Mouse (Mus musculus) megakaryocyte, embryonic 14.5 days (primary cell): ENCODE measurements around the gene Kcnab3. TPM values are rescaled to one million over a fixed set of nuclear protein-coding genes. Genes with fewer than 3 reads are reported as not detected.

Source experiments
- H3K27me3 ChIP-seq: replicated peaks from 2 replicates; pipeline ENCODE3; 2012; ENCODE audit warnings: inconsistent platforms
- H3K36me3 ChIP-seq: replicated peaks from 2 replicates; pipeline ENCODE3; 2012; ENCODE audit warnings: low read length, inconsistent platforms, mixed read lengths
- H3K4me1 ChIP-seq: 2 replicates; pipeline ENCODE4 v1.6.1; 2012; ENCODE audit warnings: inconsistent platforms
- H3K4me3 ChIP-seq: replicated peaks from 2 replicates; pipeline ENCODE3; 2012; ENCODE audit warnings: moderate library complexity, mild to moderate bottlenecking, inconsistent platforms
- H3K9me3 ChIP-seq: 2 replicates; pipeline ENCODE4 v1.6.1; 2012; ENCODE audit warnings: inconsistent platforms
- FLI1 ChIP-seq: IDR thresholded peaks from 2 replicates; pipeline ENCODE4 v1.6.1; 2012; ENCODE audit warnings: low read length, inconsistent platforms, mixed read lengths
- GATA1 ChIP-seq: IDR thresholded peaks from 3 replicates; pipeline ENCODE4 v1.6.1; 2012; ENCODE audit warnings: mixed read lengths, low read length, inconsistent platforms, borderline replicate concordance
- polyA plus RNA-seq: library from polyadenylated mRNA; stranded (reverse); fragments of >175 nt; gene quantifications from 2 replicates; pipeline ENCODE4 v1.2.3, GENCODE M21; 2012; ENCODE audit warnings: low replicate concordance; ENCODE audit not compliant: insufficient read depth

The Kcnab3 gene
- polyA plus RNA-seq, 1 experiment, result not detected

GRCm38 (mm10) chr11:69375646-69376045 lies 49.6 kb downstream of the Kcnab3 start:
- Histone ChIP-seq H3K4me1 (peaks cover 56% of the 10 kb centered on the region), H3K9me3 (no peaks in the 10 kb centered on the region), H3K4me3 (no peak overlapping the region), H3K27me3 (peaks cover 40% of the 10 kb centered on the region), H3K36me3 (no peaks in the 10 kb centered on the region)
- no peak for TF ChIP-seq FLI1
- no peak for TF ChIP-seq GATA1

GRCm38 (mm10) chr11:69377766-69378165 lies 51.7 kb downstream of the Kcnab3 start:
- Histone ChIP-seq H3K9me3 (no peaks in the 10 kb centered on the region), H3K4me1 (peaks cover 48% of the 10 kb centered on the region), H3K4me3 (no peak overlapping the region), H3K27me3 (peaks cover 31% of the 10 kb centered on the region), H3K36me3 (no peaks in the 10 kb centered on the region)
- TF ChIP-seq GATA1 (no peak), FLI1 (no peak)

- Histone ChIP-seq H3K9me3 (no peaks in the 10 kb centered on the region), H3K36me3 (no peaks in the 10 kb centered on the region), H3K27me3 (peaks cover 26% of the 10 kb centered on the region), H3K4me1 (peaks cover 41% of the 10 kb centered on the region), H3K4me3 (peak overlapping the region; percentile 44)
- TF ChIP-seq GATA1, result no peak
- no peak for TF ChIP-seq FLI1
Observed at GRCm38 (mm10) chr11:69379600-69379999, 53.5 kb downstream of the Kcnab3 start.

GRCm38 (mm10) chr11:69381356-69381755 lies 55.3 kb downstream of the Kcnab3 start:
- H3K36me3 ChIP-seq, result no peaks in the 10 kb centered on the region
- peaks cover 33% of the 10 kb centered on the region for H3K4me1 ChIP-seq
- no peak for TF ChIP-seq FLI1
- no peak for TF ChIP-seq GATA1
- H3K9me3 ChIP-seq, result no peaks in the 10 kb centered on the region
- H3K27me3 ChIP-seq, result peaks cover 39% of the 10 kb centered on the region
- H3K4me3 ChIP-seq, result no peak overlapping the region

Other genes with a start within 250 kb of the Kcnab3 start
- 61.5 and 159 TPM in 2 replicates for gene Vamp2, start 237.8 kb upstream of the Kcnab3 start, polyA plus RNA-seq
- 42.3 and 83.5 TPM in 2 replicates for gene Per1, start 231.0 kb upstream of the Kcnab3 start, polyA plus RNA-seq
- 7.5 and 44.1 TPM in 2 replicates for gene Hes7, start 205.9 kb upstream of the Kcnab3 start, polyA plus RNA-seq
- gene 9130213A22Rik, start 203.7 kb upstream of the Kcnab3 start, polyA plus RNA-seq, result 1.3 and 13.9 TPM in 2 replicates
- gene Aloxe3, start 200.4 kb upstream of the Kcnab3 start, polyA plus RNA-seq, result not detected in 2 replicates
- not detected in 2 replicates for gene Alox12b, start 169.3 kb upstream of the Kcnab3 start, polyA plus RNA-seq
- gene Alox8, start 128.4 kb upstream of the Kcnab3 start, polyA plus RNA-seq, result not detected in 2 replicates
- gene Gucy2e, start 89.2 kb upstream of the Kcnab3 start, polyA plus RNA-seq, result 0.07 and 0.38 TPM in 2 replicates
- gene Cntrob, start 2.5 kb upstream of the Kcnab3 start, polyA plus RNA-seq, result 1.7 and 9.3 TPM in 2 replicates
- gene Trappc1, start 2.3 kb upstream of the Kcnab3 start, polyA plus RNA-seq, result 11.6 TPM in 1 of 2 replicates, not detected in the other
- gene Rnf227, start 14.2 kb downstream of the Kcnab3 start, polyA plus RNA-seq, result not detected in 2 replicates
- gene Chd3, start 43.1 kb downstream of the Kcnab3 start, polyA plus RNA-seq, result 14.5 and 29.7 TPM in 2 replicates
- gene Naa38, start 69.2 kb downstream of the Kcnab3 start, polyA plus RNA-seq, result 33.8 and 159 TPM in 2 replicates
- gene Cyb5d1, start 69.4 kb downstream of the Kcnab3 start, polyA plus RNA-seq, result 0.25 and 2.4 TPM in 2 replicates
- 0.35 TPM in 1 of 2 replicates, not detected in the other for gene Tmem88, start 72.0 kb downstream of the Kcnab3 start, polyA plus RNA-seq
- 44.5 and 45.4 TPM in 2 replicates for gene Kdm6b, start 87.4 kb downstream of the Kcnab3 start, polyA plus RNA-seq
- 0.95 TPM in 1 of 2 replicates, not detected in the other for gene Dnah2, start 222.9 kb downstream of the Kcnab3 start, polyA plus RNA-seq
- gene Efnb3, start 233.9 kb downstream of the Kcnab3 start, polyA plus RNA-seq, result 0.51 and 2.1 TPM in 2 replicates